In the genomic region with DNA sequence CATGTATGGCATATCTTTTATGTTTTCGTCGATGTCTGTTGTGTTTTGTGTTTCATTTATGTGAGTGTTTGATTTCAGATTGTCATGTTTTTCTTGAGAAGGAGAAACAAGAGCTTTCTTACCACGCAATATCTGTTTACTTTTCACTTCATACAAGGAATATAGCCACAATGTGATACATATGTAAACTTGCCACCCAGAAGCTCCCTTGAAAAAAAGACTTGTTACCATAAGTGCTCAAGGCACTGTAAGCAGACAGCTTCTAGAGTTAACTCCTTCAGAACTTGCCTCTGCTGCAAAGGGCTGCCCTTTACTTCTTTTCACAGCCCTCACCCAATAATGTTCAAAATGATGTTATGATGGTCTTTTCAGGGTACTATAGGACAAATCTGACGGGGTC, we compare ENCODE assay signal across 20 mouse cellular contexts. TPM values are rescaled to one million over a fixed set of nuclear protein-coding genes. Genes with fewer than 3 reads are reported as not detected.
DNase-seq lines count a peak whose midpoint lies in the region; ATAC-seq and TF ChIP-seq lines count a peak whose summit lies in the region.
"Had no signal": no experiment of that assay in that cellular context is flagged by ENCODE, and none has a peak within 500 bp of the region (broad histone marks: within the 10 kb centered on the region; RNA-seq: fewer than 3 reads in every experiment).

No protein-coding gene starts in this region.

- no peak overlapping the region for H3K9ac ChIP-seq in lung, embryonic 14.5 days

- peak; percentile 55 for DNase-seq in lung, embryonic 14.5 days
- DNase-seq in lung, adult 18-20 months = no peak
- DNase-seq: adrenal gland, adult 2 months; adrenal gland, adult 8-10 months; adrenal gland, postnatal 10 days; adrenal gland, postnatal 14 days; adrenal gland, postnatal 25 days; adrenal gland, postnatal 36 days; B cell, adult 2 months; cerebellum, adult 11 months; cerebellum, adult 11-12 months; cerebellum, adult 18-20 months; cerebellum, adult 2 months had no signal

- H3K4me3 ChIP-seq in lung, embryonic 14.5 days (ENCODE audit: low read depth, low read length) = no peak overlapping the region

- H3K4me1 ChIP-seq in lung, embryonic 14.5 days (ENCODE audit: insufficient read depth) = no peaks in the 10 kb centered on the region

- no peak overlapping the region for H3K27ac ChIP-seq in lung, embryonic 14.5 days (ENCODE audit: low read depth)

- H3K36me3 ChIP-seq in lung, embryonic 14.5 days (ENCODE audit: insufficient read depth) = no peaks in the 10 kb centered on the region
- H3K36me3 ChIP-seq: G1E had no signal

- H3K27me3 ChIP-seq in lung, embryonic 14.5 days (ENCODE audit: insufficient read depth, low read length) = no peaks in the 10 kb centered on the region
- H3K27me3 ChIP-seq: CH12.LX had no signal

- H3K4me2 ChIP-seq in lung, embryonic 14.5 days = no peak overlapping the region

- WGBS in lung, embryonic 14.5 days = 50% methylated on average over 4 of the region's 4 CpGs

- no peak for TF ChIP-seq CTCF in lung, embryonic 14.5 days (IDR thresholded peaks at IDR 0.05; ENCODE audit: low read depth)

- no peaks in the 10 kb centered on the region for H3K9me3 ChIP-seq in lung, embryonic 14.5 days (ENCODE audit: low read depth, low read length)
- H3K9me3 ChIP-seq: G1E had no signal

- ATAC-seq in lung, embryonic 14.5 days (ENCODE audit: insufficient read depth) = peak; percentile 75; the same call in 1 of the 2 replicates
- ATAC-seq: activated CD4-positive, CD25-positive, alpha-beta regulatory T cell, adult 4 months; CD4-positive, CD25-positive, alpha-beta regulatory T cell, adult 4 months; Patski had no signal

RNA-seq across cellular contexts. Expression of gene Smim9, which starts 15.2 kb away (rescaled TPM):
- polyA plus RNA-seq in lung, embryonic 14.5 days (2014; fragmentation: Nextera tagmentation; extraction: Ambion mirVana) = not detected in 2 replicates
- polyA plus RNA-seq: activated CD4-positive, CD25-positive, alpha-beta regulatory T cell, adult 4 months; adrenal gland, adult 2 months; brain, embryonic 14.5 days; C2C12; CD4-positive, CD25-positive, alpha-beta regulatory T cell, adult 4 months; cerebellum, adult 2 months; G1E; Patski had no signal

RNA-seq across cellular contexts. Expression of gene Mpp1, which starts 17.6 kb away (rescaled TPM):
- 65.9 and 69.6 TPM in 2 replicates for polyA plus RNA-seq in lung, embryonic 14.5 days (2014; fragmentation: Nextera tagmentation; extraction: Ambion mirVana)

RNA-seq across cellular contexts. Expression of gene Dkc1, which starts 52.8 kb away (rescaled TPM):
- polyA plus RNA-seq in lung, embryonic 14.5 days (2014; fragmentation: Nextera tagmentation; extraction: Ambion mirVana) = 175 and 184 TPM in 2 replicates
